Mouse (Mus musculus) ES-Bruce4 (cell line): Measurements from ENCODE around the gene Otop2.

Source experiments
- CTCF ChIP-seq: IDR thresholded peaks from one replicate; pipeline ENCODE4 v1.8.1; 2011; ENCODE audit warnings: low read depth, low read length
- EP300 ChIP-seq: IDR thresholded peaks from 2 replicates; pipeline ENCODE4 v1.6.1; 2011; ENCODE audit warnings: low read depth, low read length; ENCODE audit not compliant: insufficient read depth

- TF ChIP-seq CTCF (no peak), EP300 (no peak)
Observed at GRCm38 (mm10) chr11:115359293-115359692, 52.3 kb downstream of the Otop2 start.
